Mouse (Mus musculus) kidney, postnatal 14 days (tissue): Measurements from ENCODE around the gene Gm428.
"Not testable (repeated sequence)": the region's sequence is repeated elsewhere in the genome, so short reads cannot be mapped to it uniquely, and the experiment has no call there.

Experiments
- DNase-seq: peaks from one replicate; pipeline ENCODE4 v3.0.0; 2022; ENCODE audit warnings: mixed read lengths

Gene Gm428

GRCm38 (mm10) chr4:73683216-73683615 is at the start of gene Gm428:
Gene Gm428 (plus strand): TSS chr4:73683516.
- not testable (repeated sequence) for DNase-seq

GRCm38 (mm10) chr4:73637821-73638220 is 45.5 kb upstream of the Gm428 start, which contains the start of gene Gm11236:
Gene Gm11236 (plus strand): TSS chr4:73638121.
- not testable (repeated sequence) for DNase-seq

- not testable (repeated sequence) for DNase-seq
These were observed 21.5 kb upstream of the Gm428 start for GRCm38 (mm10) chr4:73661864-73662263.

GRCm38 (mm10) chr4:73668054-73668453 is 15.3 kb upstream of the Gm428 start, which contains the start of gene Gm11239:
Gene Gm11239 (plus strand): TSS chr4:73668354.
- not testable (repeated sequence) for DNase-seq

- no peak for DNase-seq
These were observed 35.4 kb downstream of the Gm428 start for GRCm38 (mm10) chr4:73718761-73719160.

GRCm38 (mm10) chr4:73719819-73720218 is 36.5 kb downstream of the Gm428 start:
- no peak for DNase-seq
